Mouse (Mus musculus) forebrain, postnatal 0 days (tissue): ENCODE measurements around the gene Nodal. TPM values are rescaled to one million over a fixed set of nuclear protein-coding genes. Genes with fewer than 3 reads are reported as not detected.

Experiments used
- ATAC-seq: fragments of 200-750 bp; cut with Nextera tagmentation; 2 replicates; pipeline ENCODE4 v1.8.0; 2017; ENCODE audit warnings: mild to moderate bottlenecking, moderate library complexity
- DNase-seq: peaks from one replicate; pipeline ENCODE4 v3.0.0-alpha.2; 2015
- H3K27ac ChIP-seq: fragments of 300-500 bp; sonication (generic); 2 replicates; pipeline ENCODE4 v1.5.1; 2014; ENCODE audit warnings: low read depth, mild to moderate bottlenecking, antibody characterized with exemption, low read length, moderate library complexity, mixed read lengths
- H3K27me3 ChIP-seq: fragments of 300-500 bp; sonication (generic); 2 replicates; pipeline ENCODE4 v1.6.1; 2014; ENCODE audit warnings: mild to moderate bottlenecking, low read length, mixed read lengths; ENCODE audit not compliant: insufficient read depth
- H3K36me3 ChIP-seq: fragments of 300-500 bp; sonication (generic); 2 replicates; pipeline ENCODE4 v1.6.1; 2014; ENCODE audit warnings: mild to moderate bottlenecking, moderate library complexity; ENCODE audit not compliant: insufficient read depth
- H3K4me1 ChIP-seq: fragments of 300-500 bp; sonication (generic); 2 replicates; pipeline ENCODE4 v1.6.1; 2014; ENCODE audit warnings: antibody characterized with exemption; ENCODE audit not compliant: insufficient read depth
- H3K4me2 ChIP-seq: fragments of 300-500 bp; sonication (generic); 2 replicates; pipeline ENCODE4 v1.6.1; 2014; ENCODE audit warnings: low read depth, mild to moderate bottlenecking, moderate library complexity
- H3K4me3 ChIP-seq: fragments of 300-500 bp; sonication (generic); 2 replicates; pipeline ENCODE4 v1.5.1; 2014; ENCODE audit warnings: low read depth, low read length, mixed read lengths
- H3K9ac ChIP-seq: fragments of 300-500 bp; sonication (generic); 2 replicates; pipeline ENCODE4 v1.6.1; 2014; ENCODE audit warnings: mild to moderate bottlenecking
- H3K9me3 ChIP-seq: fragments of 300-500 bp; sonication (generic); 2 replicates; pipeline ENCODE4 v1.6.1; 2016; ENCODE audit warnings: low read length
- CTCF ChIP-seq: sonication (generic); IDR thresholded peaks from 2 replicates; pipeline ENCODE4 v1.5.1; 2016; ENCODE audit warnings: antibody characterized with exemption, control low read depth, low read depth
- WGBS: fragments of 180-500 bp; shearing (Covaris S2); extraction: QIAGEN DNeasy Blood & Tissue Kit; methylation state at CpG from one replicate; pipeline ENCODE4 v1.1.7; 2014; 5-methylcytosine and 5-hydroxymethylcytosine counted together
- polyA plus RNA-seq: library from polyadenylated mRNA; unstranded; fragments of >200 nt; fragmentation: Nextera tagmentation; extraction: Ambion mirVana; gene quantifications from 2 replicates; pipeline ENCODE4 v1.2.1, GENCODE M21; 2015
- total RNA-seq: library from RNA; depleted of rRNA; stranded (reverse); fragments of >200 nt; gene quantifications from 2 replicates; pipeline ENCODE4 v1.2.3, GENCODE M21; 2014

The Nodal gene
- total and polyA plus RNA-seq, 2 experiments from 2014 or later = 0.16 TPM; not detected in 1

- Histone ChIP-seq H3K4me3 (no peak overlapping the region), H3K9ac (no peak overlapping the region), H3K27me3 (no peaks in the 10 kb centered on the region), H3K36me3 (no peaks in the 10 kb centered on the region), H3K27ac (no peak overlapping the region), H3K4me2 (no peak overlapping the region), H3K4me1 (no peaks in the 10 kb centered on the region), H3K9me3 (no peaks in the 10 kb centered on the region)
- DNase-seq (no peak), ATAC-seq (no peak)
- WGBS = 62% methylated on average over 3 of the region's 3 CpGs
- TF ChIP-seq CTCF = no peak
These were observed 19.6 kb upstream of the Nodal start for GRCm38 (mm10) chr10:61398125-61398524.

DNA sequence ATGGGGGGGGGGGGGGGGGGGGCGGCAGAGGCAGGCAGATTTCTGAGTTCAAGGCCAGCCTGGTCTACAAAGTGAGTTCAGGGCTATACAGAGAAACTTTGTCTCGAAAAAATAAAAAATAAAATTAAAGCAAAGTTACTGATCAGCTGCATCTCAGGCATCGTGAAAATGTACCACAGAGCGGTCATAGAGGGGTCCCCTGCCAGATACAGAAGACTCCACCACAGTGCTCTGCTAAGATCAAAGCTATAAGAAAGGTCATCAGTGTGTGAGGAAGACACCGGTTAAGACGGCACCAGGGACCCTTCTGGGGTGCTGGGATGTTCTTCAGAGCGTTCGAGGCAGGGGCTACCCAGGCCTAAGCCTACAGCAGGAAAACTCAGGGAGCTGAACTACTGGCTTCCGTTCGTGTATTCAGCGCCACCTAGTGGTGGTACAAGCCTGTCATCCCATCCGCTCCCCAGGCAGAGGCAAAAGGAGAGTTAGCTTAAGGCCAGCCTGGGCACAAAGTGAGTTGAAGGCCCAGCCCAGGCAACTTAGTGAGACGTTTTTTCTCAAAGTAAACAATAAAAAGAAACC lies 18.5 kb upstream of the Nodal start:
- DNase-seq (peak; percentile 89), ATAC-seq (peak; percentile 94)
- no peaks in the 10 kb centered on the region for H3K36me3 ChIP-seq
- H3K4me2 ChIP-seq = no peak overlapping the region
- H3K4me3 ChIP-seq = no peak overlapping the region
- no peak overlapping the region for H3K27ac ChIP-seq
- no peaks in the 10 kb centered on the region for H3K9me3 ChIP-seq
- no peaks in the 10 kb centered on the region for H3K4me1 ChIP-seq
- TF ChIP-seq CTCF = peak; percentile 94
- no peaks in the 10 kb centered on the region for H3K27me3 ChIP-seq
- 22% methylated on average over 12 of the region's 13 CpGs for WGBS
- H3K9ac ChIP-seq = no peak overlapping the region

- H3K4me1 ChIP-seq = no peaks in the 10 kb centered on the region
- H3K27me3 ChIP-seq = no peaks in the 10 kb centered on the region
- 85% methylated on average over 5 of the region's 5 CpGs for WGBS
- no peak for TF ChIP-seq CTCF
- ATAC-seq = no peak
- no peaks in the 10 kb centered on the region for H3K9me3 ChIP-seq
- DNase-seq = no peak
- no peaks in the 10 kb centered on the region for H3K36me3 ChIP-seq
- H3K4me3 ChIP-seq = no peak overlapping the region
- no peak overlapping the region for H3K4me2 ChIP-seq
- H3K9ac ChIP-seq = no peak overlapping the region
- no peak overlapping the region for H3K27ac ChIP-seq
These were observed 17.4 kb upstream of the Nodal start for GRCm38 (mm10) chr10:61400407-61400806.

DNA sequence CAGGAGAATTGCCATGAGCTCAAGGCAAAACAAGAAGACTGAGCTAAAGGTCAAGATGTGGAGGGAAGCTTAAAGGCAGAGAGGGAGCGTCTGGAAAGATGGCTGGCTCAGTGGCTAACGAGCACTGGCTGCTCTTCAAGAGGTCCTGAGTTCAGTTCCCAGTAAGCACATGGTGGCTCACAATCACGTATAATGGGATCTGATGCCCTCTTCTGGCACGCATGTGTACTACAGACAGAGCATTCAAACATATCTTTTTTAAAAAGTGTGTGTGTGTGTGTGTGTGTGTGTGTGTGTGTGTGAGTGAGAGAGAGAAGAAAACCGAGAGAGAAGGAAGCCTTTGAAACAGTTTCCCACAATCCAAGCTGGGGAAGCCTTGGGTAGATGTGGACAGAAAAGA lies 15.3 kb upstream of the Nodal start:
- Histone ChIP-seq H3K36me3 (no peaks in the 10 kb centered on the region), H3K27me3 (no peaks in the 10 kb centered on the region), H3K9me3 (no peaks in the 10 kb centered on the region), H3K9ac (no peak overlapping the region), H3K4me3 (no peak overlapping the region), H3K27ac (no peak overlapping the region), H3K4me2 (no peak overlapping the region), H3K4me1 (no peaks in the 10 kb centered on the region)
- no peak for DNase-seq
- TF ChIP-seq CTCF = peak; percentile 41
- ATAC-seq = no peak
- 68% methylated on average over 5 of the region's 5 CpGs for WGBS

DNA sequence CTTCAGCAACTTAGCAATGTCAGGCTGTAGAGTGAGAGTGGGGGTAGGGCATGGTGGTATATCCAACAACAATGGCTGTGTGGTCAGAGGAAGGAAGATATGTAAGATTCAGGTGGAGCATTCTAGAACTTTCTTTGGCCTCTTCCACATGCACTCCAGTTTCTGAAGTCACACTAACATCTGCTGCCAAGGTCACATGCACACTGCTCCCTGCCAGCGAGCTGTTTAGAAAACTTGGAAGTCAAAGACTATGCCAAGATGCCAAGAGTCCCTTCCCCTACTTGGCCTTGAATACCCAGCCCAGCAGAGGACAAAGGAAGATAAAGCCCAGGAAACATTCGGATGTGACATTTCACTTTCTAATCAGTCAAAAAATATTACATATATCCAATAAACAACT lies 14.9 kb upstream of the Nodal start:
- Histone ChIP-seq H3K4me3 (no peak overlapping the region), H3K27me3 (no peaks in the 10 kb centered on the region), H3K4me1 (no peaks in the 10 kb centered on the region), H3K9me3 (no peaks in the 10 kb centered on the region), H3K4me2 (no peak overlapping the region), H3K36me3 (no peaks in the 10 kb centered on the region), H3K27ac (no peak overlapping the region), H3K9ac (no peak overlapping the region)
- DNase-seq (no peak), ATAC-seq (no peak)
- no peak; the same call in 1 of the 2 replicates for TF ChIP-seq CTCF
- 89% methylated on average over 2 of the region's 2 CpGs for WGBS

- Histone ChIP-seq H3K27ac (no peak overlapping the region), H3K27me3 (no peaks in the 10 kb centered on the region), H3K4me2 (no peak overlapping the region), H3K4me3 (no peak overlapping the region), H3K4me1 (no peaks in the 10 kb centered on the region), H3K9ac (no peak overlapping the region), H3K36me3 (no peaks in the 10 kb centered on the region), H3K9me3 (no peaks in the 10 kb centered on the region)
- ATAC-seq (no peak), DNase-seq (no peak)
- 7% methylated on average over 10 of the region's 10 CpGs for WGBS
- TF ChIP-seq CTCF = no peak
These were observed 11.8 kb upstream of the Nodal start for GRCm38 (mm10) chr10:61405958-61406357.

DNA sequence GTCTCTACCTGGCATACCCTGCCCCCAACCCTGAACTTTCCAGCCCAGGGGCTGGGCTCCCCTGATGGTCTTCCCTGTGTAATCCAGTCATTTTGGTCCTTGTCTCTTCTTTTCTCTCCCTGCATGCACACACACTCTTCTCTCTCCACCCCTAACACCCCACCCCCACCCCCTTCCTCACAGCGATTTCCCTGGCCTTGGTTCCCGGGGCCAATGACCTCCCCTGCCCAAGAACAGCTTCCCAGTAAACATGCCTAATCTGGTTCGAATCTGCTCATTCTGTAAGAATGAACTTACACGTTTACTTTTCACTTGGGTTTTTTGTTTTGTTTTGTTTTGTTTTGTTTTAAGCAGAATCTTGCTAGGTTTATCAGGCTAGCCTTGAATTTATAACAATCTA lies 8.0 kb upstream of the Nodal start:
- H3K4me3 ChIP-seq = no peak overlapping the region
- H3K9me3 ChIP-seq = no peaks in the 10 kb centered on the region
- H3K36me3 ChIP-seq = no peaks in the 10 kb centered on the region
- no peak for ATAC-seq
- no peak overlapping the region for H3K27ac ChIP-seq
- H3K9ac ChIP-seq = no peak overlapping the region
- no peaks in the 10 kb centered on the region for H3K4me1 ChIP-seq
- DNase-seq = no peak
- H3K4me2 ChIP-seq = no peak overlapping the region
- 8% methylated on average over 4 of the region's 4 CpGs for WGBS
- no peaks in the 10 kb centered on the region for H3K27me3 ChIP-seq
- TF ChIP-seq CTCF = no peak
